Mouse (Mus musculus): ENCODE measurements around the gene Washc2. TPM values are rescaled to one million over a fixed set of nuclear protein-coding genes. Genes with fewer than 3 reads are reported as not detected.
"Not testable (repeated sequence)": the region's sequence is repeated elsewhere in the genome, so short reads cannot be mapped to it uniquely, and the experiment has no call there.

Washc2 gene
- polyA plus RNA-seq, 1 experiment from 2014 or later = 52.9 TPM

GRCm38 (mm10) chr6:116199682-116200081 is 8.2 kb upstream of the Washc2 start:
- DNase-seq (ENCODE audit: low spot score) = no peak
- 73% methylated on average over 2 of the region's 2 CpGs for WGBS
- H3K9me3 ChIP-seq = no peaks in the 10 kb centered on the region
- H3K36me3 ChIP-seq = no peaks in the 10 kb centered on the region
- no peaks in the 10 kb centered on the region for H3K27me3 ChIP-seq (ENCODE audit: insufficient read depth, poor library complexity, severe bottlenecking)
- no peak overlapping the region for H3K27ac ChIP-seq
- H3K4me3 ChIP-seq = no peak overlapping the region
- no peaks in the 10 kb centered on the region for H3K4me1 ChIP-seq (replicated peaks)

GRCm38 (mm10) chr6:116227767-116228166 is 19.9 kb downstream of the Washc2 start:
- Histone ChIP-seq H3K9me3 (no peaks in the 10 kb centered on the region), H3K36me3 (peaks cover 94% of the 10 kb centered on the region), H3K27ac (no peak overlapping the region), H3K4me1 (replicated peaks) (no peaks in the 10 kb centered on the region), H3K27me3 (ENCODE audit: insufficient read depth, poor library complexity, severe bottlenecking) (no peaks in the 10 kb centered on the region), H3K4me3 (no peak overlapping the region)
- no peak for DNase-seq (ENCODE audit: low spot score)
- 72% methylated on average over 11 of the region's 11 CpGs for WGBS

- WGBS = 67% methylated on average over 12 of the region's 12 CpGs
- peak; percentile 62 for DNase-seq (ENCODE audit: low spot score)
- Histone ChIP-seq H3K27ac (no peak overlapping the region), H3K36me3 (peaks cover 94% of the 10 kb centered on the region), H3K27me3 (ENCODE audit: insufficient read depth, poor library complexity, severe bottlenecking) (no peaks in the 10 kb centered on the region), H3K4me3 (no peak overlapping the region), H3K4me1 (replicated peaks) (no peaks in the 10 kb centered on the region), H3K9me3 (no peaks in the 10 kb centered on the region)
Observed at GRCm38 (mm10) chr6:116228785-116229525, 21.1 kb downstream of the Washc2 start.

GRCm38 (mm10) chr6:116234821-116235220 is 27.0 kb downstream of the Washc2 start:
- H3K9me3 ChIP-seq; H3K27me3 ChIP-seq (ENCODE audit: insufficient read depth, poor library complexity, severe bottlenecking); H3K4me1 ChIP-seq (replicated peaks); DNase-seq (ENCODE audit: low spot score); H3K4me3 ChIP-seq; H3K27ac ChIP-seq: not testable (repeated sequence)
- peaks cover 91% of the 10 kb centered on the region for H3K36me3 ChIP-seq
- 93% methylated on average over 2 of the region's 2 CpGs for WGBS

- Histone ChIP-seq H3K27me3 (ENCODE audit: insufficient read depth, poor library complexity, severe bottlenecking) (no peaks in the 10 kb centered on the region), H3K36me3 (peaks cover 91% of the 10 kb centered on the region), H3K4me3 (no peak overlapping the region), H3K27ac (no peak overlapping the region), H3K9me3 (no peaks in the 10 kb centered on the region), H3K4me1 (replicated peaks) (no peaks in the 10 kb centered on the region)
- DNase-seq (ENCODE audit: low spot score) = no peak
- 92% methylated on average over 5 of the region's 5 CpGs for WGBS
Observed at GRCm38 (mm10) chr6:116235336-116235735, 27.5 kb downstream of the Washc2 start.

- no peaks in the 10 kb centered on the region for H3K27me3 ChIP-seq (ENCODE audit: insufficient read depth, poor library complexity, severe bottlenecking)
- H3K27ac ChIP-seq = no peak overlapping the region
- DNase-seq (ENCODE audit: low spot score) = no peak
- no peak overlapping the region for H3K4me3 ChIP-seq
- no peaks in the 10 kb centered on the region for H3K4me1 ChIP-seq (replicated peaks)
- H3K36me3 ChIP-seq = peaks cover 90% of the 10 kb centered on the region
- H3K9me3 ChIP-seq = no peaks in the 10 kb centered on the region
- WGBS = 90% methylated on average over 5 of the region's 5 CpGs
Observed at GRCm38 (mm10) chr6:116238083-116238482, 30.2 kb downstream of the Washc2 start.

GRCm38 (mm10) chr6:116240371-116240770 is 32.5 kb downstream of the Washc2 start:
- Histone ChIP-seq H3K36me3 (peaks cover 87% of the 10 kb centered on the region), H3K4me3 (no peak overlapping the region), H3K4me1 (replicated peaks) (no peaks in the 10 kb centered on the region), H3K27me3 (ENCODE audit: insufficient read depth, poor library complexity, severe bottlenecking) (no peaks in the 10 kb centered on the region), H3K27ac (no peak overlapping the region), H3K9me3 (no peaks in the 10 kb centered on the region)
- 81% methylated on average over 2 of the region's 2 CpGs for WGBS
- no peak for DNase-seq (ENCODE audit: low spot score)

- Histone ChIP-seq H3K4me1 (replicated peaks) (no peaks in the 10 kb centered on the region; the same call in 1 of the 2 replicates), H3K36me3 (peaks cover 72% of the 10 kb centered on the region), H3K4me3 (no peak overlapping the region), H3K27ac (no peak overlapping the region), H3K9me3 (no peaks in the 10 kb centered on the region), H3K27me3 (ENCODE audit: insufficient read depth, poor library complexity, severe bottlenecking) (no peaks in the 10 kb centered on the region)
- WGBS = 91% methylated on average over 4 of the region's 4 CpGs
- DNase-seq (ENCODE audit: low spot score) = no peak
Observed at GRCm38 (mm10) chr6:116259649-116260048, 51.8 kb downstream of the Washc2 start.

- H3K36me3 ChIP-seq = peaks cover 63% of the 10 kb centered on the region
- H3K27ac ChIP-seq = no peak overlapping the region
- peaks cover 8% of the 10 kb centered on the region for H3K4me1 ChIP-seq (replicated peaks)
- no peaks in the 10 kb centered on the region for H3K27me3 ChIP-seq (ENCODE audit: insufficient read depth, poor library complexity, severe bottlenecking)
- no peaks in the 10 kb centered on the region for H3K9me3 ChIP-seq
- WGBS = 92% methylated on average over 5 of the region's 5 CpGs
- no peak for DNase-seq (ENCODE audit: low spot score)
- no peak overlapping the region for H3K4me3 ChIP-seq
Observed at GRCm38 (mm10) chr6:116260481-116260880, 52.6 kb downstream of the Washc2 start.

GRCm38 (mm10) chr6:116262824-116263223 is 55.0 kb downstream of the Washc2 start:
- WGBS = 93% methylated on average over 1 of the region's 1 CpGs
- no peaks in the 10 kb centered on the region for H3K9me3 ChIP-seq
- peaks cover 44% of the 10 kb centered on the region for H3K36me3 ChIP-seq
- no peak overlapping the region for H3K4me3 ChIP-seq
- H3K27me3 ChIP-seq (ENCODE audit: insufficient read depth, poor library complexity, severe bottlenecking) = no peaks in the 10 kb centered on the region
- no peak for DNase-seq (ENCODE audit: low spot score)
- H3K4me1 ChIP-seq (replicated peaks) = peaks cover 23% of the 10 kb centered on the region
- H3K27ac ChIP-seq = no peak overlapping the region

GRCm38 (mm10) chr6:116264018-116264651 is 56.3 kb downstream of the Washc2 start, which contains the start of gene Zfand4:
TSS of gene Zfand4 (plus strand) at chr6:116264222.
- Histone ChIP-seq H3K36me3 (peaks cover 33% of the 10 kb centered on the region), H3K4me3 (peak within 1 kb of the TSS; percentile 69), H3K9me3 (no peaks in the 10 kb centered on the region), H3K4me1 (replicated peaks) (peaks cover 23% of the 10 kb centered on the region), H3K27me3 (ENCODE audit: insufficient read depth, poor library complexity, severe bottlenecking) (no peaks in the 10 kb centered on the region), H3K27ac (peak within 1 kb of the TSS; percentile 96)
- DNase-seq (ENCODE audit: low spot score) = peak; percentile 96
- 0% methylated on average over 65 of the region's 67 CpGs for WGBS

- peak; percentile 8 for DNase-seq (ENCODE audit: low spot score)
- peaks cover 23% of the 10 kb centered on the region for H3K4me1 ChIP-seq (replicated peaks)
- H3K9me3 ChIP-seq = no peaks in the 10 kb centered on the region
- no peaks in the 10 kb centered on the region for H3K27me3 ChIP-seq (ENCODE audit: insufficient read depth, poor library complexity, severe bottlenecking)
- WGBS = 83% methylated on average over 11 of the region's 11 CpGs
- peaks cover 30% of the 10 kb centered on the region for H3K36me3 ChIP-seq
- peak overlapping the region; percentile 96 for H3K27ac ChIP-seq
- H3K4me3 ChIP-seq = peak overlapping the region; percentile 69
Observed at GRCm38 (mm10) chr6:116264836-116265235, 57.0 kb downstream of the Washc2 start.

GRCm38 (mm10) chr6:116265603-116266002 is 57.8 kb downstream of the Washc2 start:
- DNase-seq (ENCODE audit: low spot score) = no peak
- Histone ChIP-seq H3K27me3 (ENCODE audit: insufficient read depth, poor library complexity, severe bottlenecking) (no peaks in the 10 kb centered on the region), H3K4me1 (replicated peaks) (peaks cover 23% of the 10 kb centered on the region), H3K4me3 (peak overlapping the region; percentile 69), H3K9me3 (no peaks in the 10 kb centered on the region), H3K27ac (peak overlapping the region; percentile 78), H3K36me3 (peaks cover 22% of the 10 kb centered on the region)
- 77% methylated on average over 4 of the region's 4 CpGs for WGBS
